Mouse (Mus musculus) bone marrow, adult 2 months (tissue): ENCODE data around the gene Strn4.

Source experiments
- CTCF ChIP-seq: fragments of 200-500 bp; IDR thresholded peaks from 2 replicates; pipeline ENCODE4 v1.5.1; 2011; ENCODE audit warnings: low read length, control low read depth; ENCODE audit not compliant: control insufficient read depth, insufficient read depth
- POLR2A ChIP-seq: fragments of 200-500 bp; IDR thresholded peaks from 2 replicates; pipeline ENCODE4 v1.6.1; 2011; ENCODE audit warnings: low read depth, mild to moderate bottlenecking, control low read depth, low read length, borderline replicate concordance; ENCODE audit not compliant: control insufficient read depth

GRCm38 (mm10) chr7:16807936-16808335, 7.8 kb upstream of the Strn4 start:
- TF ChIP-seq CTCF (peak; percentile 36), POLR2A (no peak)
